Mouse (Mus musculus): Measurements from ENCODE around the gene Mtrr. TPM values are rescaled to one million over a fixed set of nuclear protein-coding genes. Genes with fewer than 3 reads are reported as not detected.

Mtrr gene
- polyA plus RNA-seq, 1 experiment from 2014 or later = 21.1 TPM

Other genes starting within 250 kb of the Mtrr start
- 18.8 and 21.8 TPM in 2 replicates for gene Fastkd3, start 85 bp upstream of the Mtrr start, polyA plus RNA-seq (2015; fragmentation: Nextera tagmentation; extraction: Ambion mirVana)
- 0.26 and 0.70 TPM in 2 replicates for gene 1700001L19Rik, start 15.3 kb upstream of the Mtrr start, polyA plus RNA-seq (2015; fragmentation: Nextera tagmentation; extraction: Ambion mirVana)